ENCODE assay signal across 30 mouse cellular contexts in the genomic region with DNA sequence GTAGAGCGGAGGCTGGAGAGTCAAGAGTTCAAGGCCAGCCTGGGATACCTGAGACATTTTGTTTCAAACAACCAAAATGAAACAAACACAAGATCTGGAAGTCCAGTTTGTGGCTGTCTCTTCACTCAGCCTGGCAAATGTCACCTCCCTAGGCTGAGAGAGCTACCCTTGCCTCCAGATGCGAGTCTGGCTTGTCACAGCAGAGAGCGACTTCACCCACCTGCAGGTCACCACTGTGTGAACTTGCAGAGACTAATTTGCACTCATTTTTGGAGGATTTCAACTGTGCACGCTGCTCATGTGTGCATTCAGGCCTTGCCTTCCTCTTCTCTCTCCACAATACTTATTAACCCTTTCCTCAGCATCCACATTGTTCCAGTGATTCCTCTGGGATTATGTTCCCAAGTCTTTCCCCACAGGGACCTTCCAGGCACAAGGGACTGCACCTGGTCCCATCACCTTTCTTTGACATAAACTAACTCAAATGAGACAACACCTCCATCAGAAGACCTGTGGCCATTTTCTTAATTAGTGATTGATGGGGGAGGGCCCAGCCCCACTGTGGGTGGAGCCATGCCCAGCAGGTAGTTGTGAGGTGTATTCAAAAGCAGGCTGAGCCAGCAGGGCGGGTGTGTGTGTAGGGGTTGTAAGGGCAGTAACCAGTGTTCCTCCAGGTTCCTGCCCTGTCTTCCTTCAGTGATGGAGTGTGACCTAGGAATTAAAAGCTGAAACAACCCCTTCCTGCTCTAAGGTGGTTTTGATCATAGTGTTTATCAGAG. TPM values are rescaled to one million over a fixed set of nuclear protein-coding genes. Genes with fewer than 3 reads are reported as not detected.
DNase-seq lines count a peak whose midpoint lies in the region; ATAC-seq and TF ChIP-seq lines count a peak whose summit lies in the region.
"Had no signal": no experiment of that assay in that cellular context is flagged by ENCODE, and none has a peak within 500 bp of the region (broad histone marks: within the 10 kb centered on the region; RNA-seq: fewer than 3 reads in every experiment).

No protein-coding gene starts in this region.

- no peaks in the 10 kb centered on the region for H3K9me3 ChIP-seq in heart, embryonic 16.5 days (replicated peaks; ENCODE audit: control insufficient read depth, low read length)
- H3K9me3 ChIP-seq in ES-E14 (ENCODE audit: control insufficient read depth, insufficient read depth, low read depth, low read length) = no peaks in the 10 kb centered on the region
- no peaks in the 10 kb centered on the region for H3K9me3 ChIP-seq in hindbrain, embryonic 14.5 days (ENCODE audit: control insufficient read depth, low read length)
- H3K9me3 ChIP-seq: embryonic facial prominence, embryonic 13.5 days; forebrain, embryonic 13.5 days; heart, embryonic 10.5 days; heart, embryonic 13.5 days; hindbrain, embryonic 10.5 days; hindbrain, embryonic 13.5 days had no signal

- H3K4me2 ChIP-seq in heart, embryonic 16.5 days (ENCODE audit: low read depth, low read length) = no peak overlapping the region
- H3K4me2 ChIP-seq in hindbrain, embryonic 14.5 days (replicated peaks) = no peak overlapping the region
- H3K4me2 ChIP-seq: embryonic facial prominence, embryonic 13.5 days; forebrain, embryonic 13.5 days; heart, embryonic 13.5 days; hindbrain, embryonic 13.5 days had no signal

- peak overlapping the region; percentile 11; the same call in 1 of the 2 replicates for H3K27ac ChIP-seq in heart, embryonic 16.5 days (ENCODE audit: low read length)
- 0 out of 2 replicates have a peak overlapping the region, but pooled peaks have one; percentile 9 for H3K27ac ChIP-seq in ES-E14 (ENCODE audit: insufficient read depth, low read depth, low read length, poor library complexity, severe bottlenecking)
- no peak overlapping the region for H3K27ac ChIP-seq in hindbrain, embryonic 14.5 days
- H3K27ac ChIP-seq: embryonic facial prominence, embryonic 13.5 days; forebrain, embryonic 13.5 days; gastrocnemius, adult 2 months; heart, embryonic 10.5 days; heart, embryonic 13.5 days; hindbrain, embryonic 10.5 days; hindbrain, embryonic 13.5 days; hindbrain, postnatal 0 days had no signal

- H3K4me1 ChIP-seq in heart, embryonic 16.5 days (ENCODE audit: control insufficient read depth, insufficient read depth, low read length) = no peaks in the 10 kb centered on the region
- H3K4me1 ChIP-seq in ES-E14 (ENCODE audit: control insufficient read depth in 2 of 2, insufficient read depth in 2 of 2, low read length in 2 of 2, poor library complexity in 1 of 2) = peaks cover 0 to 12% of the 10 kb centered on the region in 2 experiments; a peak in 2 of 4 replicates
- H3K4me1 ChIP-seq in hindbrain, embryonic 14.5 days (replicated peaks; ENCODE audit: control insufficient read depth, insufficient read depth, low read length) = no peaks in the 10 kb centered on the region
- H3K4me1 ChIP-seq: embryonic facial prominence, embryonic 13.5 days; forebrain, embryonic 13.5 days; heart, embryonic 10.5 days; heart, embryonic 13.5 days; hindbrain, embryonic 10.5 days; hindbrain, embryonic 13.5 days had no signal

- no peaks in the 10 kb centered on the region for H3K27me3 ChIP-seq in heart, embryonic 16.5 days (ENCODE audit: control insufficient read depth, insufficient read depth, low read length)
- no peaks in the 10 kb centered on the region for H3K27me3 ChIP-seq in hindbrain, embryonic 14.5 days (ENCODE audit: control insufficient read depth, insufficient read depth, low read length)
- H3K27me3 ChIP-seq: embryonic facial prominence, embryonic 13.5 days; forebrain, embryonic 13.5 days; heart, embryonic 13.5 days; hindbrain, embryonic 13.5 days; Patski had no signal

- no peak overlapping the region for H3K9ac ChIP-seq in heart, embryonic 16.5 days (ENCODE audit: low read length)
- H3K9ac ChIP-seq in ES-E14 (ENCODE audit: insufficient read depth, low read depth, low read length, poor library complexity, severe bottlenecking) = no peak overlapping the region
- no peak overlapping the region for H3K9ac ChIP-seq in hindbrain, embryonic 14.5 days
- H3K9ac ChIP-seq: embryonic facial prominence, embryonic 13.5 days; forebrain, embryonic 13.5 days; heart, embryonic 13.5 days; hindbrain, embryonic 13.5 days had no signal

- no peak for ATAC-seq in heart, embryonic 16.5 days (replicated peaks; ENCODE audit: extremely low read depth, insufficient read depth, low FRiP score)
- ATAC-seq in hindbrain, embryonic 14.5 days (ENCODE audit: low FRiP score) = no peak
- ATAC-seq: CD4-positive, CD25-positive, alpha-beta regulatory T cell, adult 4 months; forebrain, embryonic 13.5 days; forebrain, embryonic 16.5 days; hindbrain, postnatal 0 days; intestine, postnatal 0 days; Patski had no signal

- peaks cover 18% of the 10 kb centered on the region for H3K36me3 ChIP-seq in heart, embryonic 16.5 days (ENCODE audit: control insufficient read depth, insufficient read depth)
- peaks cover 21% of the 10 kb centered on the region for H3K36me3 ChIP-seq in ES-E14 (ENCODE audit: control insufficient read depth, insufficient read depth, low read length, poor library complexity, severe bottlenecking)
- peaks cover 52% of the 10 kb centered on the region for H3K36me3 ChIP-seq in hindbrain, embryonic 14.5 days (replicated peaks; ENCODE audit: control insufficient read depth, insufficient read depth)

- WGBS in heart, embryonic 16.5 days = 81% methylated on average over 5 of the region's 5 CpGs
- 89% methylated on average over 5 of the region's 5 CpGs for WGBS in hindbrain, embryonic 14.5 days

- H3K4me3 ChIP-seq in heart, embryonic 16.5 days (ENCODE audit: low read length) = no peak overlapping the region
- H3K4me3 ChIP-seq in ES-E14 (ENCODE audit: insufficient read depth in 1 of 2, low read depth in 1 of 2, low read length in 2 of 2, poor library complexity in 1 of 2, severe bottlenecking in 1 of 2) = no peak overlapping the region
- H3K4me3 ChIP-seq in hindbrain, embryonic 14.5 days (replicated peaks; ENCODE audit: low read length) = no peak overlapping the region
- H3K4me3 ChIP-seq: embryonic facial prominence, embryonic 13.5 days; erythroblast, embryonic 14.5 days; forebrain, embryonic 13.5 days; gastrocnemius, adult 2 months; heart, embryonic 10.5 days; heart, embryonic 13.5 days; hindbrain, embryonic 10.5 days; hindbrain, embryonic 13.5 days had no signal

- in situ Hi-C loops in ES-E14 (cut with MboI; ENCODE audit: low sequenced_read_pairs in 2 of 2, unreplicated experiment in 2 of 2) = loop anchor here (5.0 to 10.0 kb wide), 2 partner anchors 106 to 113 kb away; no protein-coding TSS in a partner anchor

- no peak for DNase-seq in heart, adult 11 months
- DNase-seq in ES-E14 (ENCODE audit: low read depth, low spot score) = no peak
- peak; percentile 55 to 60 for DNase-seq in thymus, postnatal 10 days (ENCODE audit: low spot score in 2 of 2)
- DNase-seq in thymus, postnatal 36 days = peak; percentile 42 to 70
- no peak for DNase-seq in lung, postnatal 25 days (ENCODE audit: low spot score)
- DNase-seq in hindbrain, embryonic 14.5 days (ENCODE audit: low spot score) = no peak
- DNase-seq in MN1 (ENCODE audit: low spot score) = no peak
- DNase-seq: adrenal gland, postnatal 10 days; adrenal gland, postnatal 36 days; cerebellum, adult 18-20 months; cerebellum, adult 9-10 months; cerebellum, postnatal 14 days; gastrocnemius, adult 2 months; gastrocnemius, postnatal 14 days; heart, adult 18-20 months; heart, postnatal 10 days; heart, postnatal 36 days had no signal

TF ChIP-seq in ES-E14, 5 proteins besides CTCF, POLR2A, EP300 and RAD21:
- no peak for TF ChIP-seq ZNF384 (IDR thresholded peaks at IDR 0.05; ENCODE audit: low read depth, low read length)
- no peak for TF ChIP-seq CHD2 (IDR thresholded peaks at IDR 0.05; ENCODE audit: low read depth, low read length)
- TF ChIP-seq HCFC1 (IDR thresholded peaks at IDR 0.05; ENCODE audit: borderline replicate concordance, insufficient read depth, low read length) = no peak
- no peak for TF ChIP-seq ZC3H11A (IDR thresholded peaks at IDR 0.05; ENCODE audit: borderline replicate concordance, low read depth, low read length)
- no peak for TF ChIP-seq MAFK (IDR thresholded peaks at IDR 0.05; ENCODE audit: insufficient read depth, low read depth, low read length)

RNA-seq across cellular contexts. Expression of gene Gtf2i, which starts 57.1 kb away (rescaled TPM):
- 116 and 132 TPM in 2 replicates for polyA plus RNA-seq in heart, embryonic 16.5 days (2015; fragmentation: Nextera tagmentation; extraction: Ambion mirVana)
- total RNA-seq in ES-E14 (2012; rRNA removed) = 64.3 and 81.0 TPM in 2 replicates
- polyA plus RNA-seq in hindbrain, embryonic 14.5 days (2014; fragmentation: Nextera tagmentation; extraction: Ambion mirVana) = 126 TPM in 2 replicates

Comparison
In these comparisons a context has a peak if more than half of its experiments do, and no peak if none do; other contexts are left out.
1. DNase-seq: peak in thymus, postnatal 10 days (2 of 2) and thymus, postnatal 36 days (2 of 2); none in heart, adult 11 months (single experiment), ES-E14 (single experiment), lung, postnatal 25 days (single experiment), hindbrain, embryonic 14.5 days (single experiment) and MN1 (single experiment).